Mouse (Mus musculus): Measurements from ENCODE around the gene Grb14. TPM values are rescaled to one million over a fixed set of nuclear protein-coding genes. Genes with fewer than 3 reads are reported as not detected.
A peak's percentile ranks its signal among the peaks of the same experiment; 100 is the strongest.

Grb14 gene
- total RNA-seq, 1 experiment, result 2.4 TPM

GRCm38 (mm10) chr2:64893233-64893632, 131.6 kb downstream of the Grb14 start:
- in situ Hi-C loops (cut with MboI; ENCODE audit: low sequenced_read_pairs in 2 of 2, unreplicated experiment in 2 of 2), result no loop called here
- Histone ChIP-seq H3K4me3 (ENCODE audit: insufficient read depth in 1 of 2, low read depth in 1 of 2, low read length in 2 of 2, poor library complexity in 1 of 2, severe bottlenecking in 1 of 2) (no peak overlapping the region), H3K4me1 (ENCODE audit: control insufficient read depth in 2 of 2, insufficient read depth in 2 of 2, low read length in 2 of 2, poor library complexity in 1 of 2) (no peaks in the 10 kb centered on the region), H3K9ac (ENCODE audit: insufficient read depth, low read depth, low read length, poor library complexity, severe bottlenecking) (no peak overlapping the region), H3K9me3 (ENCODE audit: control insufficient read depth, insufficient read depth, low read depth, low read length) (no peaks in the 10 kb centered on the region), H3K27ac (ENCODE audit: insufficient read depth, low read depth, low read length, poor library complexity, severe bottlenecking) (no peak overlapping the region), H3K36me3 (ENCODE audit: control insufficient read depth, insufficient read depth, low read length, poor library complexity, severe bottlenecking) (no peaks in the 10 kb centered on the region)
- DNase-seq (ENCODE audit: low read depth, low spot score), result peak; percentile 12
- no peak for TF ChIP-seq CHD2 (IDR thresholded peaks at IDR 0.05; ENCODE audit: low read depth, low read length)
- TF ChIP-seq HCFC1 (IDR thresholded peaks at IDR 0.05; ENCODE audit: borderline replicate concordance, insufficient read depth, low read length), result no peak
- TF ChIP-seq ZC3H11A (IDR thresholded peaks at IDR 0.05; ENCODE audit: borderline replicate concordance, low read depth, low read length), result no peak
- no peak for TF ChIP-seq ZNF384 (IDR thresholded peaks at IDR 0.05; ENCODE audit: low read depth, low read length)
- TF ChIP-seq MAFK (IDR thresholded peaks at IDR 0.05; ENCODE audit: insufficient read depth, low read depth, low read length), result no peak

DNA sequence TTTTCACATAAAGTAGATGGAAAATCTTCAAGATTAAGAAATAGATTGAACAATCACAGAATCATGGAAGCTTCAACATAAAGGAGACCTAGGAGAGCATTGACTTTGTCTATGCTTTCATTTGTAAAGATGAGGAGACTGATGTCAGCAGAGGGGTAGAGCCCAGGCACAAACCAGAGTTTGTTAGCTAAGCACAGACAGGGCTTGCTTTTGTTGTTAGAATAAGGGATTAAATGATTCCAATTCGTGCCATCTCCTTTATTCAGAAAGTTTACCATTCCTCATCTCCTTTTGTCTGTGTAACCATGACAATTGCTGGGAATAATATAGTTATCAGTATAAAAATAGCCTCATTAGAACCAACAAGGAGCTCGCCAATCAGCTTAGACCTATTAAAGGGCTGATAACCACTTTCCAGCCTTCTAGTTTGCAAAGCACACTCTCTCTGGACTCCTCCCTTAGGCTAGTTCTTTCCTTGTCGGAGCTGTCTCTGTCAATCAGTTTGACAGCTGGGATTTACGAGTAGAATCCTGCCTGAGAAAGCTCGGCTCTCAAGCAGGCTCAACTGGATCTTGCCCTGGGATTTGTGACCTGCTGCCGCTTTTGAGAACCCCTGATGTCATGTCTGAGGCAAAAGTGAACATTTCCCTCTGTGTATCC, 137.6 kb downstream of the Grb14 start:
- no peak for DNase-seq (ENCODE audit: low read depth, low spot score)
- Histone ChIP-seq H3K27ac (ENCODE audit: insufficient read depth, low read depth, low read length, poor library complexity, severe bottlenecking) (no peak overlapping the region), H3K9ac (ENCODE audit: insufficient read depth, low read depth, low read length, poor library complexity, severe bottlenecking) (no peak overlapping the region), H3K9me3 (ENCODE audit: control insufficient read depth, insufficient read depth, low read depth, low read length) (no peaks in the 10 kb centered on the region), H3K4me3 (ENCODE audit: insufficient read depth in 1 of 2, low read depth in 1 of 2, low read length in 2 of 2, poor library complexity in 1 of 2, severe bottlenecking in 1 of 2) (no peak overlapping the region), H3K4me1 (ENCODE audit: control insufficient read depth in 2 of 2, insufficient read depth in 2 of 2, low read length in 2 of 2, poor library complexity in 1 of 2) (no peaks in the 10 kb centered on the region), H3K36me3 (ENCODE audit: control insufficient read depth, insufficient read depth, low read length, poor library complexity, severe bottlenecking) (no peaks in the 10 kb centered on the region)
- in situ Hi-C loops (cut with MboI; ENCODE audit: low sequenced_read_pairs in 2 of 2, unreplicated experiment in 2 of 2), result no loop called here
- TF ChIP-seq HCFC1 (IDR thresholded peaks at IDR 0.05; ENCODE audit: borderline replicate concordance, insufficient read depth, low read length), result no peak
- no peak for TF ChIP-seq ZNF384 (IDR thresholded peaks at IDR 0.05; ENCODE audit: low read depth, low read length)
- no peak for TF ChIP-seq ZC3H11A (IDR thresholded peaks at IDR 0.05; ENCODE audit: borderline replicate concordance, low read depth, low read length)
- TF ChIP-seq MAFK (IDR thresholded peaks at IDR 0.05; ENCODE audit: insufficient read depth, low read depth, low read length), result no peak
- no peak for TF ChIP-seq CHD2 (IDR thresholded peaks at IDR 0.05; ENCODE audit: low read depth, low read length)

- no peaks in the 10 kb centered on the region for H3K9me3 ChIP-seq (ENCODE audit: control insufficient read depth, insufficient read depth, low read depth, low read length)
- no peak overlapping the region for H3K9ac ChIP-seq (ENCODE audit: insufficient read depth, low read depth, low read length, poor library complexity, severe bottlenecking)
- no peaks in the 10 kb centered on the region for H3K36me3 ChIP-seq (ENCODE audit: control insufficient read depth, insufficient read depth, low read length, poor library complexity, severe bottlenecking)
- in situ Hi-C loops (cut with MboI; ENCODE audit: low sequenced_read_pairs in 2 of 2, unreplicated experiment in 2 of 2), result no loop called here
- H3K4me1 ChIP-seq (ENCODE audit: control insufficient read depth in 2 of 2, insufficient read depth in 2 of 2, low read length in 2 of 2, poor library complexity in 1 of 2), result no peaks in the 10 kb centered on the region
- no peak for DNase-seq (ENCODE audit: low read depth, low spot score)
- H3K4me3 ChIP-seq (ENCODE audit: insufficient read depth in 1 of 2, low read depth in 1 of 2, low read length in 2 of 2, poor library complexity in 1 of 2, severe bottlenecking in 1 of 2), result no peak overlapping the region
- TF ChIP-seq CHD2 (IDR thresholded peaks at IDR 0.05; ENCODE audit: low read depth, low read length) (no peak), ZC3H11A (IDR thresholded peaks at IDR 0.05; ENCODE audit: borderline replicate concordance, low read depth, low read length) (no peak), ZNF384 (IDR thresholded peaks at IDR 0.05; ENCODE audit: low read depth, low read length) (no peak), HCFC1 (IDR thresholded peaks at IDR 0.05; ENCODE audit: borderline replicate concordance, insufficient read depth, low read length) (no peak), MAFK (IDR thresholded peaks at IDR 0.05; ENCODE audit: insufficient read depth, low read depth, low read length) (no peak)
- no peak overlapping the region for H3K27ac ChIP-seq (ENCODE audit: insufficient read depth, low read depth, low read length, poor library complexity, severe bottlenecking)
These were observed 139.1 kb downstream of the Grb14 start for GRCm38 (mm10) chr2:64885696-64886095.

DNA sequence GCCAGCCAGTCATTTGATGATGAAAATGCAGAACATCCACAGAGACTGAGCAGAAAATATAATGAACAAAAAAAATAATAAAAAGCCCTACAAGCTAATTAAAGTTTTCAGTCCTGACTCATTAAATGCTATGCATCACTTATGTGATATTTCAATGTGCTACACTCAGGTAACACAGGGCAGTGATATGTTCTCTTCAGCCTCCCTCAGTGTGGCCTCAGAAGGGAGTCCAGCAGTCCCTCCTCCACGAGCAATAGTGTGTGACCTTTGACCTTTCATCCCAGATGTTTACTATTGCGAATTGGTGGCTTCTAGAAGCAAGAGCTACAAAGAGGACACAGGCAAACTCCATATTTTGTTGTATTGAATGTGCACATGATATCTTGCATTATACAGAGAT, 146.5 kb downstream of the Grb14 start:
- H3K27ac ChIP-seq (ENCODE audit: insufficient read depth, low read depth, low read length, poor library complexity, severe bottlenecking), result no peak overlapping the region
- TF ChIP-seq MAFK (IDR thresholded peaks at IDR 0.05; ENCODE audit: insufficient read depth, low read depth, low read length) (no peak), CHD2 (IDR thresholded peaks at IDR 0.05; ENCODE audit: low read depth, low read length) (no peak), HCFC1 (IDR thresholded peaks at IDR 0.05; ENCODE audit: borderline replicate concordance, insufficient read depth, low read length) (no peak), ZNF384 (IDR thresholded peaks at IDR 0.05; ENCODE audit: low read depth, low read length) (no peak), ZC3H11A (IDR thresholded peaks at IDR 0.05; ENCODE audit: borderline replicate concordance, low read depth, low read length) (no peak)
- H3K36me3 ChIP-seq (ENCODE audit: control insufficient read depth, insufficient read depth, low read length, poor library complexity, severe bottlenecking), result no peaks in the 10 kb centered on the region
- in situ Hi-C loops (cut with MboI; ENCODE audit: low sequenced_read_pairs in 2 of 2, unreplicated experiment in 2 of 2), result no loop called here
- DNase-seq (ENCODE audit: low read depth, low spot score), result no peak
- no peaks in the 10 kb centered on the region for H3K9me3 ChIP-seq (ENCODE audit: control insufficient read depth, insufficient read depth, low read depth, low read length)
- no peaks in the 10 kb centered on the region for H3K4me1 ChIP-seq (ENCODE audit: control insufficient read depth in 2 of 2, insufficient read depth in 2 of 2, low read length in 2 of 2, poor library complexity in 1 of 2)
- no peak overlapping the region for H3K4me3 ChIP-seq (ENCODE audit: insufficient read depth in 1 of 2, low read depth in 1 of 2, low read length in 2 of 2, poor library complexity in 1 of 2, severe bottlenecking in 1 of 2)
- no peak overlapping the region for H3K9ac ChIP-seq (ENCODE audit: insufficient read depth, low read depth, low read length, poor library complexity, severe bottlenecking)

Other genes starting within 250 kb of the Grb14 start
- 0.79 and 2.2 TPM in 2 replicates for gene Cobll1, start 214.4 kb upstream of the Grb14 start, total RNA-seq (2012; rRNA removed)

Measured in ES-E14 (cell line).